Mouse (Mus musculus) CD8-positive naive resting alpha-beta T cell, adult 2 months (primary cell): ENCODE measurements around the gene Tnfrsf25.
A peak's percentile ranks its signal among the peaks of the same experiment; 100 is the strongest.

Source experiments
- DNase-seq, 2 experiments: peaks; one replicate each; pipeline ENCODE4 v3.0.0; 2022; ENCODE audit warnings: low read depth in 2 of 2, low spot score in 2 of 2

Tnfrsf25 gene

GRCm38 (mm10) chr4:152090191-152090590, 25.5 kb upstream of the Tnfrsf25 start:
- no peak for DNase-seq

- no peak for DNase-seq
These were observed 22.9 kb upstream of the Tnfrsf25 start for GRCm38 (mm10) chr4:152092751-152093293.

DNA sequence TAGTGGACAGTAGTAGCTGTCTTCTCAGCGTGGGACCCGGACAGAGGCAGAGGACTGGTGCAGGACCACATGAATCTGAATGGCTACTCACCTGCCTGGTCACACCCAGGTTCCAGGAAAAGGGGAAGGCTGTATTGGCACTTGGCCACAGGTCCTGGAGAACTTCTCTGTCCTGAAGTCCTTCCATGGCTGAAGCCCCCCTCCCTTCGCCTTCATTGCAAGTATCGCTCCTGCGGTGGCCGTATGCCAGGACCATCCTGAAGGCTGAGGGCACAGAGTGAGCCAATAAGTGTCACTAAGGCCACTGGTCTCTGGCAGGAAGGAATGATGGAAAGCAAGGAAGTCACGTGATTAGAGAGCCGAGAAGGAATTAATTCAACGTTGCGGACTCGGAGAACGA, 21.5 kb upstream of the Tnfrsf25 start:
- DNase-seq: no peak

GRCm38 (mm10) chr4:152095937-152096910, 19.5 kb upstream of the Tnfrsf25 start:
- DNase-seq: peak; percentile 63 to 65

DNA sequence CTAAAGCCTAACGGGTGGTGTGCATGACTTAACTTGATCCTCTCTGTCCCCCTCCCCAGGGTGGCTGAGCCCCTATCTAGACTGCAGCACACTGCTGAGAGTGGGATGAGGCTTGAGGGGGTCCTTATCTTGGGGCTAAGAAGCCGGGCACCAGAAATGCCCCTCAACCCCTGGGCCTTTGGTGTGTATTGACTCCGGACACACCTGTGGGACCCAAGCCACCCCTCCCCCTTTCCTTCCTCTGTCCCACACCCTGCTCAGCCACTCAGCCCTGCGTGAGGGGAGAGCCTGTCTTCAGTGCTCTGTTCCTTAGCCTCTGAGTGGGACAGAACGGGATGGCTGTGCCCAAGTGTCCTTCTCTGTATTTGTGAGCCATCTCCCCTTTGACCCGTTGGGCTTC, 18.8 kb upstream of the Tnfrsf25 start:
- no peak for DNase-seq

- DNase-seq: no peak
These were observed 17.6 kb upstream of the Tnfrsf25 start for GRCm38 (mm10) chr4:152097911-152098799.

DNA sequence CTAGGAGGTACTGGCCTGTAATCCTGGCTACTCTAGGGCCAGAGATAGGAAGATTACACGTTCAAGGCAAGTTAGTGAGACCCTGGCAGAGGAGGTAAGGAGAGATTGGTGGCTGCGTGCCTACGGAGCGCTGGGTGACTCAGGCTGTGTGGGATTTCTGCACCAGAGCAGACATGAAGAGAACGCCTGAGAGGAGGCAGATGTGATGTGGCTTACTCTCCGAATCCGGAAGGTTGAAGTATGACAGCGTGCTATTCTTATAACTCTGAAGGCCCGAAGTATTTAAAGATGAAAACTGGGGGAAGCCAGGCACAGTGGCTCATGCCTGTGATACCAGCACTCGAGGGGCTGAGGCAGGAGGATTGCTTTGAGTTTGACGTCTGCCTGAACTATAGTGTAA, 15.2 kb upstream of the Tnfrsf25 start:
- no peak for DNase-seq

DNA sequence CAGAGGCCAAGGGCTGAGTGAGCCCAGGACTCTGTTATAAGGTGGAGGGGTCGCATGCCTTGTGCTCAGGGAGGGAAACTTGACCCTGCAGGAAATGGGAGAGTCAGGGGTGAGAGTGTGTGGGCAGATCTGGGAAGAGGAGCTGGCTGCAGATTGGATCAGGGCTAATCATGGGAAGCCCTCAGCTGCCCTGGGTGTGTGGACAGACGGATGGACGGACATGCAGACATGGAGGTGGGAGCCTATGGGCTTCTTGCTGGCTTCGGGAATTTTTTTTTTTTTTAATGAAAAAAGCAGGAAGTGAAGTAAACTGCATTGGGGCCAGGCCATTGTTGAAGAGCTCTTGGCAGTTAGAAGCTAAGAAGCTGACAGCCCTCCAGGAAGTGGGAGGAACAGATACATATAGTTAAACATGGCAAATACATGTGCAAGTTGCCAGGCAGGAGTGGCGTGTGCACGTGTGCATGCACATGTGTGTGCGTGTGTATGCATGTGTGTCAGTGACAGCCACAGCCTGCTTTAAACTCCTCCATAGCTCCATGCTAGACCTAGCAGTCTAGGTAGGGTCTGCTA, 14.6 kb upstream of the Tnfrsf25 start:
- no peak for DNase-seq

DNA sequence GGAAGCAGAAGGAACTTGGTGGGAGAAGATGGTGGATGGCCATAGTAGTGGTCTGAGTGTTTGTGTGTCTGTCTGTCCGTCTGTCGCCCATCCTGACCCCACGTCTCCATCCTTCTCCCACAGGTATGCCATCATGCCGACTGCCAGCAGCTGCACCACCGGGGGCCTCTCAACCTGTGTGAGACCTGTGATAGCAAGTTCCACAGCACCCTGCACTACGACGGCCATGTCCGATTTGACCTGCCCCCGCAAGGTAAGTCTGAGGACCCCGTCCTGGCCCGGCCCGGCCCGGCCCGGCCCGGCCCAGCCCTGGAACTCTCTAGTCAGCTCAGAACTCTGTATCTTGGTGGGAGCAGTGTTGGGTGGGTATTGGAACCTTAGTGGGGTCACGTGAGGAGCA, 13.8 kb upstream of the Tnfrsf25 start:
- no peak for DNase-seq

DNA sequence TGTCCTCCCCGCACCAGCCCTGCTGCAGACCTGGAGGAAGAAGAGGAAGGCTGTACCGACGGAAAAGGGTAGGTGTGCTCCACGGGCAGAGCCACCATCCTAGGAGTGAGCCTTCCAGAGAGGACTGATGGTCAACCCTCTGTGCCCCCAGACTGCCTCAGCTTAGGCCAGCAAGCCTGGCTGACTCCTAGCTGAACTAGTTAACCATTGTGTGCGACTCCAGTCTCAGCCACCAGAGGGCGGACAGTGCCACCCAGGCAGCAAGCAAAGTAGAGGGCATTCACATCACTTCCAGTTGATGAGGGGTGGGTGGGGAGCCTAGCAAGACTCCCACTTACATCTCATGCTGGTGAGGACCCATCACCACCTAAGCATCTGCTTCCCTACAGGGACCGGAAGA, 12.7 kb upstream of the Tnfrsf25 start:
- DNase-seq: peak; percentile 64 to 74

- no peak for DNase-seq
These were observed 9.0 kb upstream of the Tnfrsf25 start for GRCm38 (mm10) chr4:152106746-152107145.

GRCm38 (mm10) chr4:152107493-152107892, 8.2 kb upstream of the Tnfrsf25 start:
- no peak for DNase-seq

DNA sequence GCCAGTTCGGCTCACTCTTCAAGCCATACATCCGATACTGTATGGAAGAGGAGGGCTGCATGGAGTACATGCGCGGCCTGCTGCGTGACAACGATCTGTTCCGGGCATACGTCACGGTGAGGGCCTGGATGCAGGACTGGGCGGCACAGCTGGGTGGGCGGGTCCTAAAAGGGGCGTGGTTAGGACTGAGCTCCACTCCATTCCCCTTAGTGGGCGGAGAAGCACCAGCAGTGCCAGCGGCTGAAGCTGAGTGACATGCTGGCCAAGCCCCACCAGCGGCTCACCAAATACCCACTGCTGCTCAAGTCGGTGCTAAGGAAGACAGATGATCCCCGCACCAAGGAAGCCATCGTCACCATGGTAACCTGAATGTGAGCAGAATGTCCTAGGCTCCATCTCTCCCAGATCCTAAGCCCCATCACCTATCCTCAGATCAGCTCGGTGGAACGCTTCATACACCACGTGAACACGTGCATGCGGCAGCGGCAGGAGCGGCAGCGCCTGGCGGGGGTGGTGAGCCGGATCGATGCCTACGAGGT, 7.7 kb upstream of the Tnfrsf25 start:
- DNase-seq: no peak

- DNase-seq: no peak
These were observed 7.1 kb upstream of the Tnfrsf25 start for GRCm38 (mm10) chr4:152108673-152109072.

- no peak for DNase-seq
These were observed 6.2 kb upstream of the Tnfrsf25 start for GRCm38 (mm10) chr4:152109509-152109908.

DNA sequence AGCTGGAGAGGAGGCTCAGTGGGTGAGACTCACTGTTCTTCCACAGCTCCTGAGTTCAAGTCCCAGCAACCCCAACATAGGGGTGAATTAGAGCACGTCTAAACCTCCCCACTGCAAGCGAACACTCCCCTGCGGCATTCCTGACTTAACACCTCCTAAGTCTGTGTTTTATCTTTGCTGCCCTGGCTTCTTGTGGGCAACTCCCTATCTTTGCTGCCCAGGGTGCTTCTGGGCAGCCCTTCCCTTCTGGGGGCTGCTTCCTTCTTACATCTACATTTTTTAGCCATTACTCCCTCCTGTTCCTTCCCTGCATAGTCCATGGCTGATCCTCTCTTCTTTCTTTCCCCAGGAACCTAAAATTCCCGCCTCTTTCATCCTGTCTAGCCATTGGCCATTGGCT, 5.0 kb upstream of the Tnfrsf25 start:
- DNase-seq: no peak

- no peak for DNase-seq
These were observed 3.4 kb upstream of the Tnfrsf25 start for GRCm38 (mm10) chr4:152112329-152112728.

DNA sequence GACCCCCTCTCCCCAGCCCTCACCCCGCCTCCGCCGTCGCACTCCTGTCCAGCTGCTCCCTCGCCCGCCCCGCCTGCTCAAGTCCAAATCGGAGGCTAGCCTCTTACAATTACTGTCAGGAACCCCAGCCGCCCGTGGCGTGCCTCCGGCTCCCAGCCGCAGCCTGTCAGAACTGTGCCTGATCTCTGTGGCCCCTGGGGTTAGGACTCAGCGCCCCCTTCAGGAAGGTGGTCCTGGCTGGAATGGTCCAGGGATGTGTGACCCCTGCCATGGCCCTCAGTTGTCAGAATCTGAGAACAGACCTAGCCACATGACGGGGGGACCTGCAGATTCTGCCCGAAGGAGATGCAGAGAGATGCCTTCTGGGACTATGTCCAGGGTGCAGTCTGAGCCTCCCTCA, 1.7 kb upstream of the Tnfrsf25 start:
- DNase-seq: no peak

DNA sequence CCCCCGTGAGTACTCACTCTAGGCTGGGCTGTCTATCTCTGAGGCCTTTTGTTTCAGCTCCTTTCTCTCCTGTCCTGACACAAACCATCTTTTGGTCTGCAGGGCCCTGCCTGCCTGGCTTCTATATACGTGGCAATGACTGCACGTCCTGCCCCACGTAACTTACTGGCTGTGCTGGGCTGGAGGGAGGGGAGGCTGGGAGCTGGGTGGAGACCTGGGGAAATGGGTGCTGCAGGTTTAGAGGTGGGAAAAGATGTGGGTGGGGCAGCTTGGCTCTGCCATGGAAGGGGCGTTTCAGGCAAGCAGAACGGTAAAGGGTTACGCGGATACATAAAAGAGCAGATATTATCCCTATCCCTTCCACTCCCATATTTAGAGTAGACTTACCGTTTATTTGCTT, 1.8 kb downstream of the Tnfrsf25 start:
- DNase-seq: no peak

GRCm38 (mm10) chr4:152119396-152120292, 3.9 kb downstream of the Tnfrsf25 start:
- DNase-seq: peak in 1 of 2 experiments; percentile 36
